Mouse (Mus musculus) spleen, adult 12 weeks (tissue): ENCODE data around the gene Tmem260.

ENCODE experiments used
- DNase-seq: peaks from one replicate; pipeline ENCODE4 v3.0.0; 2022; ENCODE audit warnings: low spot score

Tmem260 gene

DNA sequence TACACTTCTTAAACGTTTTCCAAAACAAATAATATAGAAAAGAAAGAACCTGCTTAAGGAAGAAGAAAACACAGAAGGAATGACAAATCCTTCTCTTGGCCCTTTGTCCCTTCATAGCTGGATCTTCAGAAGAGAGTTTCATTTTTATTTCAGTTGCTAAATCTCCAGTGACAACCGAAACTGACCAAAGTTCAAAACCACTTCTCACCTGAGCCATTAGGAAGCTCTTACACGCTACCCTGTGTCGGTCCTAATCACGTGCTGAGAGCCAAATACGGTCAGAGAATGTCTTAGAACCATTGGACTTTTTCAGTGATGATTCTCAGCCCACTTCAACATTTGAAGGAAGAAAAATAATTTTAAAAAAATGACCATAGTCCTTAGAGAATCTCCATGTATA, 36.8 kb downstream of the Tmem260 start:
- DNase-seq: no peak

DNA sequence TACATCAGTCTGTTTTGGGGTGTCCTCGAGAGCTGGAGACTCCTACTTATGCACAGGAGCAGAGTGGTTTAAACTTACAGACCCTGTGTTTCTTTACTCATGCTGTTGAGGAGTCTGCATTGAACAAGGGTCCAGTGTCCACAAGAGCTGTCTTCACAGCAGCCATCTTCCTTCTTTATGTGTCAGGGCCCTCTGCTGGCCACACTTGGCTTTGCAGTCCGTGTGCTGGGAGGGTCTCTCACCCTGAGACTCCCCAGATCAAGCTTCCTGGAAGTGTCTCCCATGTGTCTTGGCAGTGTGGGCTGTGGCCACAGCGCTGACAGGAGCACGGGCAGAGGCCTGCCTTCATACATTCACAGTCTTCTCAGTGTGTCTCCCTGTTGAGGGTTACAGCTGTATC, 48.0 kb downstream of the Tmem260 start:
- DNase-seq: no peak

DNA sequence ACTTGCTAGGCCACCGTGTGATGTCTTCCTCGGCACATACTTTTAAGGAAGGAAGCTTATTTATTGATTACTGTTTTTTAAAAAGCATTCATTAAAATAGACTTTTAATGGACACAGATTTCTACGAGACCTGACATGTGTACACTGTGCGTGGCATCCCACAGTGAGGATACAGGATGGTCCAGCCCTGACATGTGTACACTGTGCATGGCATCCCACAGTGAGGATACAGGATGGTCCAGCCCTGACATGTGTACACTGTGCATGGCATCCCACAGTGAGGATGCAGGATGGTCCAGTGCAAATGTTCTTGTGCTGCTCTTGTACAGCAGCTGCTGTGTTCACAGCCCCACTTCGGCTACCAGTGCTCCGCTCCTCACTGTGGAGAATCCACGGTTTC, 56.6 kb downstream of the Tmem260 start:
- no peak for DNase-seq

DNA sequence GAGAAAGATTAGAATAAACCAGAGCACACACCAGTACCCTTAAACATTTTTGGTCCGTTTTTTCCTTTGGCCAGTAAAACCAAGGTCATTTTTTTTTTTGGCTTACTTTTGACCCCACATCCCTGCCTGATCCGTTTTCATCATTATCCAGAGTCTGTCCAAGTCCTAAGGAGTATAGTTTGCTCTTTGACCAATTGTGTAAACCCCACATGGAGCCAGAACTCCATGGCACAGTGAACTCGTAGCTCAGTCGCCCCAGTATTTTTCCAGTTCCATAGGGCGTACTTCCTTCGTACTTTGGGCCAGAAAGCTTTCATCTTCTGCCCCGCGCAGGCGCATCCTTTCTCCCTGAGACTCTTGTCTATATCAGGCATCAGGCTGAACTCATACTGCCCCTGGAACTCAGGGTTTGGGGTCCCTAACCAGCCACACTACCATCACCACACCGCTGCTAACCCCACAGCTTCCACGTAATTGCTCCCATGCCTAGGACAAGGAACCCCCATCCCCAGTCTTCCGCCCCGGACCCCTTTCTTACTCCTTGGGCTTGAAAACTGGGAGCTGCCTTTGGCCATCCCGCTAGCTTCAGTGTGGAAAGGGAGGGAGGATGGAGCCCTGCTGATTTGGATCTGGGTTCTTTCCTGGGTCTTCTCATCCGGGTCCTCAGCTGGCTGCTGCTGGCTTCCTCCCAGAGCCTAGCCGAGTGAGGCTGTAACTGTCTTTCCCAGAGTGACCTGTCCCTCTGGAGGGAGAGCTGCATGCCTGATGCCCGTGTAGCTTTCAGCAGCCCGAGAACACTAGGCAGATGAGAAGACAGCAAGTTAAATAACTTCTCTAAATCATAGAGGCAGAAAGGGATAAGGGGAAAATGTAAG, 58.0 kb downstream of the Tmem260 start:
- no peak for DNase-seq

GRCm38 (mm10) chr14:48504566-48504950, 58.6 kb downstream of the Tmem260 start:
- no peak for DNase-seq

- no peak for DNase-seq
Measured at GRCm38 (mm10) chr14:48505606-48506005, 59.7 kb downstream of the Tmem260 start.

DNA sequence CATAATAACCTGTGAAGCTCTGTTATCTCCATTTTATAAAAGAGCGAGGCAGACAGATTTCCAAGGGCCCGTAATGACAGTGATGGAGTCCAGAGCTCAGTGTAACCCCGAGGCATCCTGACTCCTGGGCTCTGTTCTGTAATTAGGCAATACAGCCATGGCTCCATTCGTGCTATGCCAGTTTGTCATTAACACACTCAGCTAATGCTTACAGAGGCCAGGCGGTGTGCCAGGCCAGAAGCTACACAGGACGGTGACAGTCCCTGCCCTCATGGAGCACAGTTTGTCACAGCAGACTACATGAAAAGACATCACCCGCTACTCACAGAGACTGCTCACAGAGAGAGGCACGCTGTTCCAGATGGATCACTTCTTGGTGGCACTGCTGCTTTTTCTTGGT, 61.5 kb downstream of the Tmem260 start:
- DNase-seq: no peak

GRCm38 (mm10) chr14:48509131-48509530, 63.2 kb downstream of the Tmem260 start:
- no peak for DNase-seq

- no peak for DNase-seq
Measured at GRCm38 (mm10) chr14:48513098-48513823, 67.3 kb downstream of the Tmem260 start.

DNA sequence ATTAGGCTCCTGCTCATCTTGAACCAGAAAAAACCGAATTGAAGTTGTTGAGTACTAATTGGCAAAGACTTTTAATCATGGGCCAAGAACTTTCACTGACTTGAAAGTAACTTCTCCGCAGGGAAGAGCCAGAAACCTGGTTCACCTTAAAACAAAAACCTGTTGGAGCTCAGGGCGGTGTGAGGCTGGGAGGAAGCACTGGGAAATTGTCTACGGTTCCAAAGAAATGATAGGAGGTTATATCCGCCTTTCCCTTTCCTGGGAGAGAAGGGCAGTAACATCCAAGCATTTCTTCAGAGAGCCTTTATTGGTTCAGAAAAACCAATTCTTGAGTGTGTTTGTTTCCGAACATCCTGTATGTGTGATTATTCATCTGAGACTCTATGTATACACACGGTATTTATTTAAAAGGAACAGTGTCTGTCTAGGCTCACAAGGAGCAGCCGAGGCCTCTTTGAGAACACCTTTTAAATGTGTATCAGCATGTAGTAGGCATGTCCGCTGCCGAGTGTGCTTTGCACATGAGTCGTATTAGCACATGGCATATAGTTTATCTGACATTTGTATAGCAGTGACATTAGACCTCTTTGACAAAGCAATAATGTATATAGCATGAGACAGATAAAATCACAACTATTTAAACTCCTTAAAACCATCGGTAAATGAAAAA, 68.0 kb downstream of the Tmem260 start:
- no peak for DNase-seq

GRCm38 (mm10) chr14:48514620-48515019, 68.7 kb downstream of the Tmem260 start:
- DNase-seq: no peak

DNA sequence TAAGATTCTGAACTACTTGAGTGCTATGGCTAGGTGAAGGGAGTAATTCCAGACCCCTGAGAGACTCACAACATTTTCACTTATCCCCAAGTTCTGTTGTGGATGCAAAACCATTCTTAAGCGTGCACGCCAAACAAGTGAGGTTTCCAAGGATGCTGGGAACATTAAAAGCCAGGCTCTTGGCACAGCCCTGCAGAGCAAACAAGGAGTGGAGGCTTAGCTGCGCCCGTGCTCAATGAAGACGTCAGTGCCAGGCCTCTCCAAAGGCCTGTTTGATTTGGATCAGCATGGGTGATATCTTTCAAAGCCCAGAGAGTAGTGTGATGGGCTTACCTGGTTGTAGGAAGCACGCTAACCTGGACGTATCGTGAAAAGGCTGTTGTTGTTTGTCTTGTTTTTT, 69.6 kb downstream of the Tmem260 start:
- DNase-seq: no peak

GRCm38 (mm10) chr14:48523361-48523760, 77.4 kb downstream of the Tmem260 start:
- DNase-seq: no peak

DNA sequence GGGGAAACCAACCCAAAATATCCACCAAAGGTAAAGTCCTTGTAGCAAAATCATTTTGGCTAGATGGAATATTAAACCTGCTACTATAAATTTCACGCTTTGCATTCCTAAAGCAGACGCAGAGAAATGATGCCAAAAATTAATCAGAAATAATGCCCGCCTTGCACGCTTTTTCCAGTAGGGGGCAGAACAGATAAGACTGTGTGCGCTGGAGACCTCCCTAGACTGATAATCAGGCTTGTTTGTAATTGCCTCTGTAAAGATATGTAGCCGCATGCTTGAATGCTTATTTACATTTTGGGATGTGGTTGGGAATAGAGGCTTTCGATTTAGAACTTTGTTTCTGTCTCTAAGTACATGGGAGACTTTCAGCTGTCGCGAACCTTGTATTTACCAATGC, 78.2 kb downstream of the Tmem260 start:
- no peak for DNase-seq

GRCm38 (mm10) chr14:48525055-48525454, 79.1 kb downstream of the Tmem260 start:
- no peak for DNase-seq

GRCm38 (mm10) chr14:48530629-48531028, 84.7 kb downstream of the Tmem260 start:
- DNase-seq: no peak

DNA sequence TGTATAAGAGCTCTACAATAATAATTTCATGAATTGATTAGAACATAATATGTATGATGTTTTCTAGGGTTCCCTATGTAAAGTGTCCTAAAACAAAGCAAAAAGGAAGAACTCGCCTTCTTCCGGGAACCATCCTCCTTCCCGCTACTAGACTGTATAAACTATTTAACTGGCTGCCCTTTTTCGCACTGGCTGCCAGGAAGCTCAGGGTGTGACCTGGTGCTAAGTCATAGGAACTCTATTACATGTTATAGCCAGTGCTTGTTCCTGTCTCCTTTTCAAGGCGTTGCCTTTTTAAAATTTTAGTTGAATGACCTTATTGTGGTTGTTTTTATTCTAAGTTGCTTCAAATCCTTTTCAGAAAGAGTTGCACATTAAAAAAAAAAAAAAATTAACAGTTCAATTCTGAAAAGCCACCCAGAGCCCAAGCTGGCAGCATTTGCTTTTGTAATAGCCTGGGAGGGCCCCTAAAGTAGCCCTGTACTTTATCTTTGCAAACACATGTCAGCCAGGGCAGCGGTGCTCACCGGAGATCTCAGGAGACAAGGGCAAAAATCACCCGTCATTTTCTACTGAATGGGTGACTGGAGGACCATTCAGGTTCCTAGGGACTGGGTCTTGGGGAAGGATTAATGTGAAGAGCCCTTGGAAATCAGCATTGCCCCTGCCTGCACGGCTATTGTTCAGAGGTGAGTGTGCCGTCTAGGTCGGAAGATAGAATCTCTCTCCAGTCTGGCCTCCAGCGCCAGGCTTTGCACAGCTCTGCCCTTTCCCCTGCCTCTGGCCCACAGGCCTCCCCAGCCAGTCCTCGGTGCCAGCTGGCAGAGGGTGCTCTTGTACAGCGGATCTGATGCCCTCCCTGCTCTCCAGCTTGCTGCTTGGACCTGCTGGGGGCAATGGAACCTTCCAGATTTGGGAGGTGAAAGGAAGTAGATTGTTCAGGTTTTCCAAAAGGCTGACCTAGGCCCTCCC, 92.2 kb downstream of the Tmem260 start:
- peak; percentile 37 for DNase-seq

DNA sequence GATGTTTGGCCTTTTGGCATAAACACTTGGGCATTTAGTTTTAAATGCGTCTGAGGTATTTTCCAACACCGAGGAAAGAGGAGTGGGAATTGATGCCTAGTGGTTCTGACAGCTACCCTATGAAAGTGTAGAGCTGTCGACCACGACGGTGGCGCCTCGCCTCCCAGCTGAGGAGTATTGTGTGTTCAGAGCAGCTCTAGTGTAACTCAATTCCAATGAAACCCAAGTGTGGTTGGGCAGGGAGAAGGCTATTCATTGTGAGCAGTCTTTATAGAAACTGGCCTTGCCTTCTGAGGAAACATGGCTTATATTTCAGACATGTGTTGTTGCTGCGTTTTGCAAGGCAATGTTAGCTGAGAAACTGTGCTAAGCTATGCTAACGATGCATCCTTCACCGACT, 99.2 kb downstream of the Tmem260 start:
- DNase-seq: no peak

DNA sequence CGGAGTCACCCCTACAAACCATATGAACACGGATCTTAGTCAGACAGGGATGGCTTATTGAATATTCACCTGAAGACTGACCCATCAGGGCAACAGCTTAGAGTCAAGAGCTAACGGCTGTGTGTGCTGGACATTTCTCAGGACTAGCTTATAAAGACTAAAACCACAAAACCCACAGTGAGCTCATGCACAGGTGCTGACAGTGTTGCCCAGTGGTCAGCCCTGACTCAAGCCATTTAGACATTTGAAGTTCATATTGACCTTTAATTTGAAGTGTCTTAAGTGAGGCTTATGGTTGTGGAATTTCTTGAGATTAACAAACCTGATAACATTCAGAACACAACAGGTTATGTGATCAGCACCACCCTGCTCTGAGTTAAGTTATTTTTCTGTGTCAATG, 100.1 kb downstream of the Tmem260 start:
- no peak for DNase-seq

GRCm38 (mm10) chr14:48549703-48550102, 103.8 kb downstream of the Tmem260 start:
- no peak for DNase-seq

- DNase-seq: no peak
Measured at GRCm38 (mm10) chr14:48553216-48553615, 107.3 kb downstream of the Tmem260 start.

DNA sequence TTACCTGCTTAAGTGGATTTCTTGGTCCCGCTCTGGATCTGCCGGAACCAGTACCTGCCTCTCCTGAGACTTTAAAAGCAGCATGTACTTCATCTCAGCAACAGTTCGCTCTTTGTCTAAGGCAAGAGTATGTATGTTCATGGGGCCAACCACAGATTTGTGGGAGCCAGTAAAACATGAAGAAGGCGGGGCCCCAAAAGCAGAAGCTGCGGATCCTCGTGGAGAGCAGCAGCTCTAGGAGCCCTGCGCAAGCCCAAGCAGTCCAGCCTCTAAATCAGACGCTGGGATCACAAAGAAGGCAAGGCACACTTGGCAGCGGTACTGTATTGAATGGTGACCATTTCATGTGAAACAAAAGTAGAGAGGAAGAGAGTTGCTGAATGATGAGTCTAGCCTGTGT, 107.8 kb downstream of the Tmem260 start:
- no peak for DNase-seq
